Mouse (Mus musculus) ES-E14 (cell line): ENCODE measurements at regions not wholly inside any gene's neighbourhood (a gene's known extent, or its start where the extent isn't known, plus 50 kb on each side); places are given as distances from the start of the nearest gene placed in this dataset.

ENCODE experiments used
- CHD2 ChIP-seq: IDR thresholded peaks from 2 replicates; pipeline ENCODE4 v1.6.1; 2014; ENCODE audit warnings: mild to moderate bottlenecking, low read depth, low read length, inconsistent platforms
- HCFC1 ChIP-seq: IDR thresholded peaks from 2 replicates; pipeline ENCODE4 v1.6.1; 2012; ENCODE audit warnings: low read length, inconsistent platforms, borderline replicate concordance; ENCODE audit not compliant: insufficient read depth
- ZNF384 ChIP-seq: IDR thresholded peaks from 2 replicates; pipeline ENCODE4 v1.6.1; 2012; ENCODE audit warnings: low read depth, low read length, inconsistent platforms

GRCm38 (mm10) chr16:49441225-49441624 lies 257.8 kb upstream of the Ift57 start:
- TF ChIP-seq HCFC1, result no peak
- no peak for TF ChIP-seq CHD2
- no peak for TF ChIP-seq ZNF384
